In the genomic region with DNA sequence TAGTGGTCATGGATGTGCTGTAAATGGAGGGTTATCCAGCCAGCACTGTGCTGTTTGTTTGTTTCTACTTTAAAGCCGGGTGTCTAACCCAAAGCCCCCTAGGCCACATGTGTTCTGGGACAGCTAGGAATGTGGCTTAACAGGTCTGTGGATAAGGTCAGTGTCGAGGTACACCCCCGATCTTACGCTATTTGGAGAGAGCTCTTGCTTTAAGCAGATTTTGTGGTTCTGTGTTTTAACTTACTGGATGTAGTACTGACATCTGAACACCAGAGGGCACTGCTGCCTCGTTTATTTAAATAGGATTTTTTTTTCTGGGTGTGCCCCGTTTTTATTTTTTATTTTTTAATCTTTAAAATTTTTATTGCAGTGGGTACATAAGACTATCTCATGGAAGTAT, we compare ENCODE assay signal across 10 mouse cellular contexts. TPM values are rescaled to one million over a fixed set of nuclear protein-coding genes. Genes with fewer than 3 reads are reported as not detected.
DNase-seq lines count a peak whose midpoint lies in the region; ATAC-seq and TF ChIP-seq lines count a peak whose summit lies in the region.
"Had no signal": no experiment of that assay in that cellular context is flagged by ENCODE, and none has a peak within 500 bp of the region (broad histone marks: within the 10 kb centered on the region; RNA-seq: fewer than 3 reads in every experiment).

No protein-coding gene starts in this region.

- peak; percentile 71 for DNase-seq in embryo, embryonic 10 days (ENCODE audit: low spot score)
- DNase-seq in embryo, embryonic 9.5 days (ENCODE audit: extremely low spot score), result no peak
- peak in 1 of 2 experiments; percentile 53 for DNase-seq in layer of hippocampus, adult 2 months (ENCODE audit: low spot score in 2 of 2)
- DNase-seq in layer of hippocampus, postnatal 36 days, result no peak
- DNase-seq in ES-E14 (ENCODE audit: low read depth, low spot score), result no peak
- peak; percentile 85 for DNase-seq in induced T-regulatory cell, adult 2 months (ENCODE audit: low read depth)
- DNase-seq in adrenal gland, adult 2 months, result no peak

- peak overlapping the region; percentile 34 for H3K4me3 ChIP-seq in layer of hippocampus, adult 2 months
- no peak overlapping the region for H3K4me3 ChIP-seq in ES-E14 (ENCODE audit: insufficient read depth in 1 of 2, low read depth in 1 of 2, low read length in 2 of 2, poor library complexity in 1 of 2, severe bottlenecking in 1 of 2)
- H3K4me3 ChIP-seq: heart, embryonic 15.5 days had no signal

- H3K27ac ChIP-seq in layer of hippocampus, adult 2 months, result 0 out of 2 replicates have a peak overlapping the region, but pooled peaks have one; percentile 19
- H3K27ac ChIP-seq in ES-E14 (ENCODE audit: insufficient read depth, low read depth, low read length, poor library complexity, severe bottlenecking), result no peak overlapping the region
- H3K27ac ChIP-seq: heart, embryonic 15.5 days; macrophage had no signal

- peak; percentile 47; the same call in 1 of the 2 replicates for ATAC-seq in neutrophil, adult 5-6 weeks (ENCODE audit: extremely low read depth, insufficient number of reproducible peaks, low FRiP score, poor library complexity, severe bottlenecking)

- no peaks in the 10 kb centered on the region for H3K9me3 ChIP-seq in ES-E14 (ENCODE audit: control insufficient read depth, insufficient read depth, low read depth, low read length)
- H3K9me3 ChIP-seq: heart, embryonic 15.5 days had no signal

- H3K9ac ChIP-seq in ES-E14 (ENCODE audit: insufficient read depth, low read depth, low read length, poor library complexity, severe bottlenecking), result no peak overlapping the region
- H3K9ac ChIP-seq: heart, embryonic 15.5 days had no signal

- peak; percentile 91 for TF ChIP-seq CTCF in layer of hippocampus, adult 2 months (conservative IDR thresholded peaks at IDR 0.05)

- peaks cover 0 to 2% of the 10 kb centered on the region in 2 experiments; a peak in 1 of 4 replicates for H3K4me1 ChIP-seq in ES-E14 (ENCODE audit: control insufficient read depth in 2 of 2, insufficient read depth in 2 of 2, low read length in 2 of 2, poor library complexity in 1 of 2)
- H3K4me1 ChIP-seq: heart, embryonic 15.5 days had no signal

- H3K36me3 ChIP-seq in ES-E14 (ENCODE audit: control insufficient read depth, insufficient read depth, low read length, poor library complexity, severe bottlenecking), result no peaks in the 10 kb centered on the region
- H3K36me3 ChIP-seq: heart, embryonic 15.5 days had no signal

- in situ Hi-C loops in ES-E14 (cut with MboI; ENCODE audit: low sequenced_read_pairs in 2 of 2, unreplicated experiment in 2 of 2), result loop anchor here in 1 of 2 experiments (25.0 kb wide), 1 partner anchor 1112 kb away; a partner anchor contains a TSS

TF ChIP-seq in ES-E14, 5 proteins besides CTCF, POLR2A, EP300 and RAD21:
- TF ChIP-seq CHD2 (IDR thresholded peaks at IDR 0.05; ENCODE audit: low read depth, low read length) (no peak), HCFC1 (IDR thresholded peaks at IDR 0.05; ENCODE audit: borderline replicate concordance, insufficient read depth, low read length) (no peak), ZC3H11A (IDR thresholded peaks at IDR 0.05; ENCODE audit: borderline replicate concordance, low read depth, low read length) (peak; percentile 59; the same call in 1 of the 2 replicates), MAFK (IDR thresholded peaks at IDR 0.05; ENCODE audit: insufficient read depth, low read depth, low read length) (no peak), ZNF384 (IDR thresholded peaks at IDR 0.05; ENCODE audit: low read depth, low read length) (peak; percentile 75; the same call in 1 of the 2 replicates)

RNA-seq across cellular contexts. Expression of a gene that starts 21.2 kb away (rescaled TPM):
- total RNA-seq in layer of hippocampus, adult 2 months (2021), result 1 to 10 TPM; 8.1 to 10.0 TPM
- 1 to 10 TPM; 7.9 to 9.0 TPM for total RNA-seq in layer of hippocampus, postnatal 36 days (2021)
- total RNA-seq in ES-E14 (2012; rRNA removed), result 0.95 and 1.2 TPM in 2 replicates
- total RNA-seq in neutrophil, adult 5-6 weeks (2017), result 104 and 109 TPM in 2 replicates
- 10 to 100 TPM; 13.4 to 19.7 TPM for total RNA-seq in adrenal gland, adult 2 months (2021)
- 16.8 and 17.4 TPM in 2 replicates for polyA plus RNA-seq in adrenal gland, adult 2 months (2012; rRNA removed)

RNA-seq across cellular contexts. Expression of a gene that starts 29.4 kb away (rescaled TPM):
- total RNA-seq in layer of hippocampus, adult 2 months (2021), result under 1 TPM; 0.42 to 0.54 TPM
- under 1 TPM; 0.33 to 0.40 TPM for total RNA-seq in layer of hippocampus, postnatal 36 days (2021)
- 0.13 and 0.16 TPM in 2 replicates for total RNA-seq in ES-E14 (2012; rRNA removed)
- total RNA-seq in neutrophil, adult 5-6 weeks (2017), result not detected in 2 replicates
- total RNA-seq in adrenal gland, adult 2 months (2021), result not detected
- 0.02 TPM in 1 of 2 replicates, not detected in the other for polyA plus RNA-seq in adrenal gland, adult 2 months (2012; rRNA removed)
- polyA plus RNA-seq: macrophage had no signal

Comparison
In these comparisons a context has a peak if more than half of its experiments do, and no peak if none do; other contexts are left out.
1. DNase-seq: peak in embryo, embryonic 10 days (single experiment) and induced T-regulatory cell, adult 2 months (single experiment); none in embryo, embryonic 9.5 days (single experiment), layer of hippocampus, postnatal 36 days (0 of 2), ES-E14 (single experiment) and adrenal gland, adult 2 months (single experiment).